Comparison of ENCODE assay signal across 19 mouse cellular contexts in the genomic region with DNA sequence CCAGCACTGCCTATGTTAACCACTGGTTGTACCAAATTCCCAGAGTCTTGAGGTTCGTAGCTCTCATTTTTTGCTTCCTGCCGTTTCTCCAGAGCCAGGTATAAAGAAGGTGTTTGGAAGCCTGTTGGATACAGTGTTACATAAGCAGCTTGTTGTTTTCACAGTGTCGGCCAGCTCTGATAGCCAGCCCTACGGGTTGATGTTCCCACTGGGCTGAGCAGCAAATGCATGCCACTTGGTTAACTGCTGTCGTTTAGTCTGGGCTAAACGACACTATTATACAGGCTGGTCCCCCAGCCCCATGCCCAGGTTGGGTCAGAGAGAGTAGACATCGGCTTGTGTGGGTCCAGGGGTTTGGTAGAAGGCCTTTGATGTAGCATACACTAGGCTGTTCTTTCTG. TPM values are rescaled to one million over a fixed set of nuclear protein-coding genes. Genes with fewer than 3 reads are reported as not detected.
DNase-seq lines count a peak whose midpoint lies in the region; ATAC-seq lines count a peak whose summit lies in the region.
"Had no signal": no experiment of that assay in that cellular context is flagged by ENCODE, and none has a peak within 500 bp of the region (broad histone marks: within the 10 kb centered on the region; RNA-seq: fewer than 3 reads in every experiment).

No protein-coding gene starts in this region.

- no peak overlapping the region for H3K4me2 ChIP-seq in heart, embryonic 11.5 days
- H3K4me2 ChIP-seq in hindbrain, embryonic 11.5 days (replicated peaks; ENCODE audit: low read depth, low read length): no peak overlapping the region
- H3K4me2 ChIP-seq: forebrain, embryonic 13.5 days; hindbrain, embryonic 15.5 days had no signal

- H3K36me3 ChIP-seq in heart, embryonic 11.5 days (ENCODE audit: control insufficient read depth, insufficient read depth, low read length): no peaks in the 10 kb centered on the region
- no peaks in the 10 kb centered on the region for H3K36me3 ChIP-seq in hindbrain, embryonic 11.5 days (ENCODE audit: control insufficient read depth, insufficient read depth, low read length)

- no peak overlapping the region for H3K9ac ChIP-seq in heart, embryonic 11.5 days (ENCODE audit: low read depth, low read length)
- H3K9ac ChIP-seq in hindbrain, embryonic 11.5 days (ENCODE audit: low read depth, low read length): no peak overlapping the region
- H3K9ac ChIP-seq: forebrain, embryonic 13.5 days; forebrain, postnatal 0 days; hindbrain, embryonic 15.5 days had no signal

- H3K4me1 ChIP-seq in heart, embryonic 11.5 days (ENCODE audit: control insufficient read depth, insufficient read depth, low read length): no peaks in the 10 kb centered on the region
- no peaks in the 10 kb centered on the region for H3K4me1 ChIP-seq in hindbrain, embryonic 11.5 days (replicated peaks; ENCODE audit: control insufficient read depth, insufficient read depth, low read length)

- H3K4me3 ChIP-seq in heart, embryonic 11.5 days (ENCODE audit: low read depth, low read length): no peak overlapping the region
- H3K4me3 ChIP-seq in hindbrain, embryonic 11.5 days (ENCODE audit: low read depth, low read length): no peak overlapping the region
- H3K4me3 ChIP-seq: embryonic facial prominence, embryonic 10.5 days; forebrain, embryonic 13.5 days; gastrocnemius, adult 2 months; hindbrain, embryonic 15.5 days had no signal

- peak; percentile 87 for DNase-seq in heart, adult 11 months
- DNase-seq in brain, adult 2 months (ENCODE audit: low read depth, low spot score): peak; percentile 77
- DNase-seq in cerebellum, adult 18-20 months: peak; percentile 65 to 69
- peak; percentile 82 for DNase-seq in cerebellum, adult 9-11 months
- DNase-seq in kidney, postnatal 10 days: no peak
- DNase-seq in hindbrain, embryonic 11.5 days (ENCODE audit: low spot score): no peak
- no peak for DNase-seq in lung, postnatal 4 days
- DNase-seq: adrenal gland, adult 2 months; adrenal gland, postnatal 25 days; forebrain, postnatal 0 days; gastrocnemius, adult 2 months; gastrocnemius, postnatal 25 days; heart, postnatal 14 days; kidney, adult 2 months had no signal

- peaks cover 39% of the 10 kb centered on the region for H3K27me3 ChIP-seq in heart, embryonic 11.5 days (ENCODE audit: control insufficient read depth, insufficient read depth, low read length)
- peaks cover 9% of the 10 kb centered on the region for H3K27me3 ChIP-seq in hindbrain, embryonic 11.5 days (ENCODE audit: control insufficient read depth, insufficient read depth, low read length)

- no peaks in the 10 kb centered on the region for H3K9me3 ChIP-seq in heart, embryonic 11.5 days (replicated peaks; ENCODE audit: control insufficient read depth, low read length)
- H3K9me3 ChIP-seq in hindbrain, embryonic 11.5 days (ENCODE audit: control insufficient read depth, low read length): no peaks in the 10 kb centered on the region
- H3K9me3 ChIP-seq: embryonic facial prominence, embryonic 10.5 days; forebrain, embryonic 13.5 days; hindbrain, embryonic 15.5 days had no signal

- no peak overlapping the region for H3K27ac ChIP-seq in heart, embryonic 11.5 days (ENCODE audit: low read depth, low read length)
- H3K27ac ChIP-seq in hindbrain, embryonic 11.5 days (ENCODE audit: low read depth, low read length): no peak overlapping the region
- H3K27ac ChIP-seq: embryonic facial prominence, embryonic 10.5 days; forebrain, embryonic 13.5 days; gastrocnemius, adult 2 months; hindbrain, embryonic 15.5 days had no signal

- ATAC-seq in heart, embryonic 11.5 days (replicated peaks; ENCODE audit: insufficient number of reproducible peaks, low FRiP score, low TSS enrichment): no peak
- no peak for ATAC-seq in hindbrain, embryonic 11.5 days (ENCODE audit: low FRiP score)
- ATAC-seq: forebrain, embryonic 13.5 days; forebrain, postnatal 0 days; intestine, embryonic 16.5 days had no signal

- 63% methylated on average over 7 of the region's 7 CpGs for WGBS in heart, embryonic 11.5 days (ENCODE audit: insufficient replicate concordance)
- 82% methylated on average over 7 of the region's 7 CpGs for WGBS in hindbrain, embryonic 11.5 days

RNA-seq across cellular contexts. Expression of gene Shank3, which starts 22.5 kb away (rescaled TPM):
- polyA plus RNA-seq in heart, embryonic 11.5 days (2014; fragmentation: Nextera tagmentation; extraction: Ambion mirVana): 2.1 and 2.7 TPM in 2 replicates
- 2.8 and 3.5 TPM in 2 replicates for polyA plus RNA-seq in hindbrain, embryonic 11.5 days (2014; fragmentation: Nextera tagmentation; extraction: Ambion mirVana)

RNA-seq across cellular contexts. Expression of gene Arsa, which starts 44.7 kb away (rescaled TPM):
- 9.4 TPM in 2 replicates for polyA plus RNA-seq in heart, embryonic 11.5 days (2014; fragmentation: Nextera tagmentation; extraction: Ambion mirVana)
- 10.0 and 10.4 TPM in 2 replicates for polyA plus RNA-seq in hindbrain, embryonic 11.5 days (2014; fragmentation: Nextera tagmentation; extraction: Ambion mirVana)

RNA-seq across cellular contexts. Expression of gene Acr, which starts 46.2 kb away (rescaled TPM):
- 0.20 TPM in 2 replicates for polyA plus RNA-seq in heart, embryonic 11.5 days (2014; fragmentation: Nextera tagmentation; extraction: Ambion mirVana)
- 0.39 and 0.76 TPM in 2 replicates for polyA plus RNA-seq in hindbrain, embryonic 11.5 days (2014; fragmentation: Nextera tagmentation; extraction: Ambion mirVana)
- polyA plus RNA-seq: embryonic facial prominence, embryonic 10.5 days had no signal

Comparison
In these comparisons a context has a peak if more than half of its experiments do, and no peak if none do; other contexts are left out.
1. DNase-seq: peak in heart, adult 11 months (single experiment), brain, adult 2 months (single experiment), cerebellum, adult 18-20 months (2 of 2) and cerebellum, adult 9-11 months (single experiment); none in kidney, postnatal 10 days (single experiment), hindbrain, embryonic 11.5 days (single experiment) and lung, postnatal 4 days (0 of 2).